Mouse (Mus musculus): ENCODE results near the gene Cdkl4.
"Not testable (repeated sequence)": the region's sequence is repeated elsewhere in the genome, so short reads cannot be mapped to it uniquely, and the experiment has no call there.

Gene Cdkl4

DNA sequence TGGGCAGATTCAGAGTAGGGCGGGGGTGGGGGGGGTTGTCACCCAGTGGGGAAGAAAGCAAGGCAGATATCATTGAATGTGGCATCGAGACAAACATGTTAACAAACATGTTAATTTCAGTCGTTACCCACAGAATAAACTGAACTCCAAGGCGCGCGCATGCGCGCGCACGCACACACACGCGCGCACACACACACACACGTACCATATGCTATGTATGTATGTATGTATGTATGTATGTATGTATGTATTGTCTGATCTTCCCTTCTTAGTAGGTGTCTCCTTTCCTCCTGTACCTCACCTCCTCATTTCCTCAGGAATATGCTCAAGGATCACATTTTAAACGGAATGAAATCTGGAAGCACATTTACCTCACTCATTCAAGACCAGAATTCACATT, at the start of gene Cdkl4:
Gene Cdkl4, minus strand, starts transcription at position 175 of the 400 bp plus-strand sequence.
- DNase-seq (ENCODE audit: low read depth), result no peak

DNA sequence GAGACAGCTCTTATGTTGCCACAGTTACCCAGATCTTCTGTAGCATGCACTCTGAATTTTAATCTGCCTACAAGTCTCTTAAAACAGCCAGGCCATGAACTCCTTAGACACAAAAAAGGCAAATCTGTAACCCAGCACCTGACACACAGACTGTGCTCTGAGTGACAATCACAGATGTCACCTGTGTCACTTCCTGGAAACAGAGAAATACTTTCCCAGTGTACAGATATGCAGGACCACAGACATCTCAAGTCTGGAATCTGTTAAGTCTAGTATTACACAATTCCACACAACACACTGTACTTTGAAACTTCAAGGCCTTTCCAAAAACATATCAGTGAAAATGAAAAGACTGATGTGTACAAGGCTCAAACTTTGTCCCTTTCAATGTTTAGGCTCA, 47.4 kb upstream of the Cdkl4 start:
- DNase-seq (ENCODE audit: low read depth), result no peak

DNA sequence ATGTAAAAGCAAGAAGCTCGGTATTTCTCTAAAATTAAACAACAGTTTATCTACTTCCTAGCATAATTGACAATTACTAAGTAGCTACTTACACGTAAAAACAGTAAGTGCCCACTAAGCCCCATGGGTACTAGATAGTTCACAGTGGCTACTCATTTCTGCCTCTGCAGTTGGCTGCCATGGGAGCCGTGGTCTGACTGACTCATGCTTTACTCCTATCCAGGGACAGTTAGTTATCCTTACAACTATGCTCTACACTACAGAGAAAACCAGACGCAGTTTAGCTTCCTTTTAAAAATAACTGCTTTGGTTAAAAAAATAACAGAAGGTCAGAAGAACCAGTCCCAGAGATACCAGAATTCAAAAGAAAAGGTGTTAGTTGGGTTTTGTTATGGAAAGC, 44.1 kb upstream of the Cdkl4 start:
- DNase-seq (ENCODE audit: low read depth), result no peak

DNA sequence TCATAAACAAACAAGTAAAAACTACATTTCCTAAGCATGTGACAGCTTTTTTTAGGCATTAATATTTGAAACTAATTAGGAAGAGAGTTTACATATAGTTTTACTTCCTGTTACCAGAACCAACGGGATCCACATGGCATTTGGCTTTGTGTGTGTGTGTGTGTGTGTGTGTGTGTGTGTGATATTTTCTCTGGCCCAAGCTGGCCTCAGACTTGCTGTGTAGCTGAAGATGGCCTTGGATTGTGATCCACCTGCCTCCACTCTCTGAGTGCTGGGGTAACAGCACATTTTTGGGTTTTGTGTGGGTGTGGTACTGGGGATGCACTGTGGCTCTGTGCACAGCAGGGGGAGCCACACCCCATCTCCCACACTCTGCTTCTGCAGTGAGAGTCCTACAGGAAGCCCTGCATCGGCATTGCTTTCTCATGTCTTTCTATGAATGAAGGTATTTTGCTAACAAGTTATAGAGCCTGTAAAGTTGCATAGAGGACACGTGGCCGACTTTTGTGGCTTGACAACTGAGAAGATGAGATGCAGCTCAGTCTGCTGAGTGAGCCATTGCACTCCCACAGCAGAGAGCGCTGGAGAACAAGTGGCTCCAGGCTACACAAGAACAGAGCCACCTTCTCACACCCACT, 43.3 kb upstream of the Cdkl4 start:
- peak; percentile 73 for DNase-seq (ENCODE audit: low read depth)

DNA sequence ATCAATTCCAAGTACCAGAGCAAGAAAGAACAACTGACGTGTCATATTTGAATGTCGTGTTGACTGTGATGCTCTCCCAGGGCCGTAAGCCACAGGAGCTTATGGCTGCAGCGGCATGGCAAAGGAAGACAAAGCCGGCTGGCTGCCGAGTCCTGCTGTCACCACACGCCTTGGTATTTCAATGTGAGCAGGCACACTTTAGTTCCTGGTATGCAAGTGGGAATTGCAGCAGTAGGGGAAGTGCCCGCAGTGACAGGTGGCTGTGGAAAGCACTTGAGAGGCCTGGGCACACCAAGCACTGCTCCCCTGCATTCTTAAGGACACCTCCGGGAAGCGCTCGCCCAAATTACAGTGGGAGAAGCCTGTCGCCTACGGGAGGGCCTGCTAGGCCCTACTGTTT, 41.9 kb upstream of the Cdkl4 start:
- DNase-seq (ENCODE audit: low read depth), result no peak

DNA sequence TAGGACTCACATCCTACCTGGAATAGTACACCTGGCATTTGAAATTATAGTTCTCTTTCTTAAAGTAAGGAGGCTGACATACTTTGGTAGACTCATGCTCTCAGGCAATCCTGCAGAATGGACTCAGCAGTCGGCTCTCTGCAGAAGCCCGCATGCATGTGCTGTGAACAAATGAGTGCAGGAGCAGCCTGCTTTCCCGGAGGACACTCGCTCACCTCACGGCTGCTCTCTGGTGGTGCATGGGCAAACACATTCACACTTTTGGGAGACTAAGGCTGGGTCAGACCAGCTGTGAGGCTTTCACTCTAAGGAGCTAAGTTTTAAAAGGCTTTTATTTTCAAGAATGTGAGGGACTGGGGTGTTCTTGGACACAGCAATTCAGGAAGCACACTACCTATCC, 41.3 kb upstream of the Cdkl4 start:
- no peak for DNase-seq (ENCODE audit: low read depth)

DNA sequence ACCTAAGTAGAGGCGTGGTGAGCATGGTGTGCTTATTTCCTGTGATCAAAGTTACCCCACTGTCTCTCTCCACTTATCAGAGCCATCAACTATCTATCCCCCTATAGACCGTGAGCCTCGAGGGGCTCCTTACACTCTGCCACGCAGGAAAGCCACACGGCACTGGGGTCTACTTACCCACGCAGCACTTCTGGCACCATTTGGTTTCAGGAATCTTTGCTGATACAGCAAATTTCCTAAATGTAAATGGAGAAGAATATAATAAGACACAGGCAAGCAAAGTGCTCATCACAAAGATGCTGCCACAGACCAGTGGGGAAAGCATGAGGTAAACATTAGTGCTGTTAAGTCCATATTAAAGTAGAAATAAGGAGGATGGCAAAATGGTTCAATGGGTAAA, 26.2 kb upstream of the Cdkl4 start:
- DNase-seq (ENCODE audit: low read depth), result no peak

DNA sequence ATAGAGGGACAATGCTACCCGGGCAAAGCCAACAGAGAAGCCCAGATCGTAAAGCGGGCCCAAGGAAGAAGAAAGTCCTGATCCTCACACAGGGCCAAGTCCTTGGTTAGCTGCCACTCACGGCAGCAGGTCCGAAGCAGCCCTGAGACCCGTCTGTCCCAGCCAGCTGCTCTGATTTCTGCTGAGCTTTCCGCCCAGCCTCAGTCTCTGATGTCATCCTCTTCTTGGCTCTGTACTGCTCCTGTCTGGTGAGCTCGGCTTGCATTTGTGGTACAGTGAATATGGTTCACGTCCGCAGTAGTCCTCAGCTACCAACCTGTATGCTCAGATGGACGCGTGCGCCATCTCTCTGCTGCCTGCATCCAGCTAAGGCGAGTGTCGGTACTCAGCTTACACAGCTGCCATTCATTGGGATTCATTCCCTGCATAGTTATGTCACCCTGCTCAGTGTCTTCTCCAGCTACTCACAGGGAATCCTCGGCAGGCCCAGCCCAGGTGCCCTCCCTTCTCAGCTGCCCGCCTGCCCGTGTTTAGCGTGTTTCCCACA, 25.5 kb upstream of the Cdkl4 start:
- DNase-seq (ENCODE audit: low read depth), result no peak

DNA sequence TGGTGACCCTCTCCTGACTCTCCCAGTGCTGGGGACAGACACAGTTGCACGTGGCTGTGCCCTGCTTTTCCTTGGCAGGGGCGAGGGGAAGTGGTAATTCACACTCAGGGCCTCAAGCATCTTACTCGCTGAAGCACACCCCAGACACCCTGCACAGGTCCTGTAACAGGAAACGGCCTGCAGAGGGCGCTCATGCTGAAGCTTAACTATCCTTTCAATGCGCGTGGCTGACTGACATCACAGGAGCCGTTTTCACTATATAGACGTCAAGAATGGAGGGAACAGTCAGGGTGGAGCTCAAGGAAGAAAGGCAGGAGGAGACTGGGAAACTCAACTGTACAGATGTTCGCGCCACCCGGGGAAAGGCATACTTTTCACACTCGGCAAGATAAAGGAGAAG, 23.8 kb upstream of the Cdkl4 start:
- peak; percentile 36 for DNase-seq (ENCODE audit: low read depth)

DNA sequence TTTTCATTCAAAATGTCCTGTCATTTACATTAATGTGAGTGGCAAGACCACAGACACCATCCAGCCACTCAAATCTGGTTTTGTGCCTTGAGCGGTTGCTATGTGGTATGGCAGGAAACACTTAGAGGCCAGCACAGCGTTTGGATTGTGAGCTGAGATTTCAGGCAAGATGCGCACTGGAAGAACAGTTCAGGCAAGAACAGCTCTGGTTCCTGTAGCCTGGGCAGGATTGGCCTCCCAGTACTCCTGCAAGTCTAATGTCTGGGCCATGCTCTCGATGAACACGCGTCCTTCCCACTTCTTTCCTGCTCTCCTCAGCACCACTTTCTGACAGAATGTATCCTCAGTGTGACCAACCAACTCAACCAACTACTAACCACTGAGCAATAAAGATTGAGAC, 5.4 kb upstream of the Cdkl4 start:
- no peak for DNase-seq (ENCODE audit: low read depth)

DNA sequence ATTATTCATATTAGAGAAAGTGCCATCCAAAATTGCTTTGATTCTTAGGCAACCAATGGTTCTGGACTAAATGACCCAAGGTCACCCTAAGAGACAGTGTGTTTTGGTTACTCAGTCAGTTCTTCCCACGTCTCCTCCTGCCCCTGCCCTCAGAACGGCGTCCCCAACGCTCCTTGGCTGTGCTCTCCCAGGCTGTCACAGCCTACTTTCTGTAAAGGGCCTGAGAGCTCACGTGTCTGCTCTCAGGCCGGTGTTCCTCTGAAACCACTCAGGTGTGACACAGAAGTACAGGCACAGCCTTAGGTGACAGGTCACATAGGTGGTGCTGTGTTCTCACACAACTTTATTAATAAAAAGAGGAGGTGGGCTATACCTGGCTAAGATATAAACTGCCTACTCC, 2.3 kb upstream of the Cdkl4 start:
- no peak for DNase-seq (ENCODE audit: low read depth)

DNA sequence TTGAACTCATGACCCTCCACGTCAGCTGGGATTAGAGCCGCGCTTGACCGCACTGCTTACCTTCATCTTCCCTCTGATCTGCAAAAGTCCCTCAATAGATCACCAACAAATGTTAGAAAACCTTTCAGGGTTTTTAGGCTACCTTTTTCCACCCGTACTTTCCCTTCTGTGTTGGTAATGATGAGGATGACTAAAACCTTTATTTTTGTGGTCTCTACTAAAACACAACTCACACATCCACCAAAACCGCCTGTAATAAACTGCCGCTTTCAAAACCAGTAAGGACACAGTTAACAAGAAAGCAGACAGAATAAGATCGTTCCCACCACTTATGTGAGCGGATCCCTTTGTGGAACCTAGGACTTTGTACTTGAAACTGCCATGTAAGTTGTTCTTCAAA, 1.5 kb upstream of the Cdkl4 start:
- DNase-seq (ENCODE audit: low read depth), result no peak

DNA sequence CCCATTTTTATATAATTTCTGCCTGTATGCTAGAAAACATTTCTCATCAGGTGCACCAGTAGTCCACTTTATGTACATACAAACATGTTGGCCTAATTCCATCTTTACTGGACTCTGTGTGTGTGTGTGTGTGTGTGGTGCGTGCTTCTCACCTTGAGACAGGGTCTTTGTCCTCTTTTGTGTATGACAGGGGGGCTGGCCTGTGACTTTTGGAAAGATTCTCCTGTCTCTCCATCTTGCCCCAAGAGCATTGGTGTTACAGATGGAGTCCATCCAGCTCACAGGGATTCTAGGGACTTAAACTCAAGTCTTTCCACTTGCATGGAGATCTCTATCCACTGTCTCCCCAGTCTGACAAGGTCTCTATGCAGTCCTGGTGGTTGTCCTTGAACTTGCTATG, 428 bp upstream of the Cdkl4 start:
- DNase-seq (ENCODE audit: low read depth), result no peak

DNA sequence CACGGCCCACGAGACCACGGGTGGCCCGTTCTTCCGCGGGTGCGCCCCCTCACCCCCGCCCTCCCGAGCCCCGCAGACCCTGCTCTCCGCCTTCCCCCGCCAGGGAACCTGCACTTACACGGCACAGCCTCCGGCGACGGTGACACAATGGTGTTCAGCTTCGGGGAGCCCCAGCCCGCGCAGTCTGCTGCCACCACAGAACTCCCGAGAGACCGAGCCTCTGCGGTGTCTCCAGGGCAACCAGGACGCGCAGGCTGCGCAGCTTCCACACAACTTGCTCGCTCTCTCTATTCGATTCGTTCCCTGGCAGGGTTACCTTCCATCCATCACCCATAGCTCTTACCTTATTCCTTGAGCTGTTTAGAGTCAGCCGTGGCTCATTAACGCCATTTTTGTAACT, 399 bp downstream of the Cdkl4 start:
- DNase-seq (ENCODE audit: low read depth), result no peak

DNA sequence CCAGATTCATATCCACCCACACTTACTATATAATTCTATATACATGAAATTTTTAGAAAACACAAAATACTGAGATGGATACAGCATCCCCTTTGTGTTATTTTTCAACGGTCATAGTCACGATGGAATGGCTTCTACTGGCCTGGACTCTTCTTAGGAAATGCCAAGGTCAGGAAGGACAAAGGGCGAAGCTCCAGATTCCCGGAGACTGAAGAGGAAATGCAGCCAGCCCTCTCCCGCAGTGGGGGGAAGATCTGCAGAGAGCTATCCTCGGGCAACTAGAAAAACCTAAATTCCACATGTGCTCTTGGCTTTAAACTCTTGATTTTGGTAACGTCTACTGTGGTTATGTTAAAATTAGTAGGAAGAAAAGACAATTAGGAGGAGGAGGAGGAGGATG, 2.6 kb downstream of the Cdkl4 start:
- DNase-seq (ENCODE audit: low read depth), result no peak

DNA sequence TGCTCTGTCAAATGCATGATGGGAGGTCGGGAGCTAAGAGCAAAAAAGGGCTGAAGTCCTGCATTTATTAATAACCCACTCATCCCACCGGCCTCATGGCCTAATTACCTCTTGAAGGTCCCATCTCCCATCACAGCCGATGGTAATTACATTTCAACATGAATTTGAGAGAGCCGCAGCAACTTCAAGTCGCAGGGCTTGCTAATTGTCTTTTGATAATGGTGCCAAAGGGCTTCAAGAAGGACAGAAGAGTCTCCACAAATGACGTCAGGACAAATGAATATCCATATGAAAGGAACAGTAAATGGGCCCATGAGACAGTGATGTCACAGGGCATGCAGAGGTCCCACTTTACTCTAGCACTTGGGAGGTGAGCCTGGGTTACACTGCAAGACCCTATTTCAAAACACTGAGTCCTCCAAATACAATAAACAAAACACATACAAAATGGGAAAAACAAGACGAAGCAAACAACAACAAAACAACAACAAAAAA, 3.1 kb downstream of the Cdkl4 start:
- no peak for DNase-seq (ENCODE audit: low read depth)

DNA sequence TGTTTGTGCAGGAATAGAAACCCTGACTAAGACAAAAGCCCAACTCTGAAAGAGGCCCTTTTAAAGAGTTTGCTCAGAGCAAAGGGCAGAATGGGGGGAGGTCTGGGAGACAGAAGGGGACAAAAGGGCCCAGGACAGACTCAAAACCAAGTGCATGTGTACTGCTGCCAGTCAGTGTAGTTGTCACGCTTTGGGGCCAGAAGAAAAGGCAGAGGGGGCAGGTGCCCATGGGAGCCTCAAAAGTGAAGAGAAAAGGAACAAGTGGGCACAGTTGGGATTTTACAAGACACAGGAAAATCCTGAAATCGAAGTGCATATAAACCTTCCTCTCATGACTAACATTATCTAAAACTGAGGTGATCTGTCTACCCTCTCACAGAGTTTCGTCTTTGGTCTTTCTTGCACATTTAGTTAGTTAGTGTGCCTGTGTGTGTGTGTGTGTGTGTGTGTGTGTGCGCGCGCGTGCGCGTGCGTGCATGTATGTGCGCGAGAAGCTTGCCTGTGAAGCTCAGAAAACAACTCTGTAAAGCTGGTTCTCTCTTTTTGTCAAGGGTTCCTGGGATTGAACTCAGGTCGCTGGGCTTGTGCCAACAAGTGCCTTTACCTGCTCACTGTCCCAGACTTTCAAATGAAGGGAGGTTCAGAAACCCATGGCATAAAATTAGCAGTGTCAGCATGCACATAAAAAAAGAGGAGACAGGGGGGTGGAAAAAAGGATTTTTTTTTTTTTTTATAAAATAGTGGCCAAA, 5.3 kb downstream of the Cdkl4 start:
- DNase-seq (ENCODE audit: low read depth), result no peak

DNA sequence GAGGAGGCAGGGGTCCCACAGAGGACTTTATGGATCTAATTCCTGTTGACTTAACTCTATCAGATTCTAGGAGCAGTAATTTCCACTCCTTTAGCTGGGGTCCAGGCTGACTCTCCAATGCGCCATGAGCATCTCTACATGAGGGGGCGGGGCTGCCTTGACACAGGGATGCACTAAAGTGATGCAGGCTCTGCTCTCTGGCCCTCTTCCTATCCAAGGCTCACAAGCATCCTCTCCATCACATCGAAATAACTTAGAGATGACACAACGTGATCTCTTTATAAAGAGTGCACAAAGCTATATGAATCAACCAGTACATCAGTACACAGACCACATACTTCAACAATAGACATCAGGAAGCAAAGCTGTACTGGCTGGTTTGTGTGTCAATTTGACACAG, 6.2 kb downstream of the Cdkl4 start:
- no peak for DNase-seq (ENCODE audit: low read depth)

DNA sequence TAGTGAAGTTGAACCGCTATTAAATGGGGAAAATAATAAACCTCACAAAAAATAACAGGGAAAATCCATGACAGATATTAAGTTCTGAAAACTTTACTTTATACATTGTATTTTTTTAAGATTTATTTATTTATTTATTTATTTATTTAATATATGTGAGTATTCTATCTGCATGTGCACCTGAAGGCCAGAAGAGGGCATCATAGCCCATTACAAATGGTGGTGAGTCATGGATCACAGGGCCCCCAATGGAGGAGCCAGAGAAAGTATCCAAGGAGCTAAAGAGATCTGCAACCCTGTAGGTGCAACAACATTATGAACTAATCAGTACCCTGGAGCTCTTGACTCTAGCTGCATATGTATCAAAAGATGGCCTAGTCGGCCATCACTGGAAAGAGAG, 7.9 kb downstream of the Cdkl4 start:
- not testable (repeated sequence) for DNase-seq (ENCODE audit: low read depth)

DNA sequence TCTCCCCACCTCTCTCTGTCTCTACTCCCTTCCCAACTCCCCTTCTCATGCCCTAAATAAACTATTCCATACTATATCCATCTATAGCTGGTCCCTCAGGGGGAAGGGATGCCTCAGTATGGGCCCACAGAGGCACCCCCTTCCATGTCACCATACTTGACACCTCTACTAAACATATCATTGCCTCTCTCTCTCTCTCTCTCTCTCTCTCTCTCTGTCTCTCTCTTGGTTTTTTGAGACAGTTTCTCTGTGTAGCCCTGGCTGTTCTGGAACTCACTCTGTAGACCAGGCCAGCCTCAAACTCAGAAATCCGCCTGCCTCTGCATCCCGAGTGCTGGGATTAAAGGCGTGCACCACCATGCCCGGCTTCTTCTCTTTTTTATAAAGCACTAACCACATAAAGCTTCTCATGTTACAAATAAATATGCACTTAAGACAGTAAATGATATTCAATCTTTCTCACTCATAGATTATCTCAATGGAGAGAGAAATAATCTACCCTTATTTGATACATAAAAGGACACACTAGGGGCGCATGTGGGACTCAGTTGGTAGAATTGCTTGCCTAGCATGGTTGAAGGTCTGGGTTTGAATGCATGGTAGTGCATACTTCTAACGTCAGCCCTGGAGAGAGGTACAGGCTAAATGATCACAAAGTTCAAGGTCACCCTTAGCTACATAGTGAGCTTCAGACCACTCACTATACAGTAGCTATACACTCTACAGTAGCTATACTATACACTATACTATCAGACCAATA, 8.6 kb downstream of the Cdkl4 start:
- no peak for DNase-seq (ENCODE audit: low read depth)

DNA sequence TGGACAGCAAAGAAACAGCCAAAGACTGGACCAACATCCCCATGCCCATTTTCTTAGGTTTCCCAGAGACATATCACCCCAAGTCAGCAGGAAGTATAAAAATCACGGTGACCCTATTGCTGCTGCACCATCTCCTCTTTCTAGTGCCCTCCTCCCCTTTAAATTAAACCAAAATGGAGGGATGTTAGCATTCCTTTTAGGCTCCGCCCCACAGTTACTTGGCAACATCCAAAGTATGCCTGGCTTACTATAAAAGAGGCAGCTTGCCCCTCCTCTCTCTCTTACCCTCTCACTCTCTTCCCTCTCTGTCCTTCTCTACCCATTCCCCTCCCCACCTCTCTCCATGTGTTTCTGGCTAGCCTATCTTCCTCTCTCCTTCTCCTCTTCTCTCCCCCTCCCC, 9.2 kb downstream of the Cdkl4 start:
- no peak for DNase-seq (ENCODE audit: low read depth)

DNA sequence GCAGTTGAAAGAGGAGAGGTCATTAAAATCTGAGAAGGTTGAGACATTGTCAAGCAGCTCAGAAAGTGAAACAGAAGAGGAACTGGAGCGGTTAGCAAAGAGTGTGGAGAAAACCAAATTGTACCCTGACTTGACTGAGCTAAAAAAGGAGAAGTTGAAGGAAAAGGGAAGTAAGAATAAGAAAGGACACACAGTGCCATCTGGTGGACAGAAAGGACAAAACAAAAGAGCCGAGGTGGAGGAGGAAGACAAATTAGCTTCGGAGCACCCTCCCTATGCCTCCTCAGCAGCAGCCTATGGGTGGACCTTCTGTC, 13.0 kb downstream of the Cdkl4 start:
- peak; percentile 86 for DNase-seq (ENCODE audit: low read depth)

Measured in naive thymus-derived CD4-positive, alpha-beta T cell, adult 2 months (primary cell).